Mouse (Mus musculus) hindbrain, postnatal 0 days (tissue): Measurements from ENCODE around the gene Ercc1. TPM values are rescaled to one million over a fixed set of nuclear protein-coding genes. Genes with fewer than 3 reads are reported as not detected.

Experiments
- ATAC-seq: fragments of 200-750 bp; cut with Nextera tagmentation; 2 replicates; pipeline ENCODE4 v1.8.0; 2017; ENCODE audit warnings: mild to moderate bottlenecking, moderate TSS enrichment, moderate library complexity
- DNase-seq: peaks from one replicate; pipeline ENCODE4 v3.0.0-alpha.2; 2015; ENCODE audit warnings: low spot score
- H3K27ac ChIP-seq: fragments of 300-500 bp; sonication (generic); 2 replicates; pipeline ENCODE4 v1.5.1; 2014; ENCODE audit warnings: mild to moderate bottlenecking
- H3K27me3 ChIP-seq: fragments of 300-500 bp; sonication (generic); 2 replicates; pipeline ENCODE4 v1.6.1; 2014; ENCODE audit warnings: low read length, mixed read lengths; ENCODE audit not compliant: insufficient read depth
- H3K36me3 ChIP-seq: fragments of 300-500 bp; sonication (generic); 2 replicates; pipeline ENCODE4 v1.6.1; 2014; ENCODE audit warnings: low read length, mixed read lengths; ENCODE audit not compliant: insufficient read depth
- H3K4me1 ChIP-seq: fragments of 300-500 bp; sonication (generic); 2 replicates; pipeline ENCODE4 v1.6.1; 2014; ENCODE audit warnings: antibody characterized with exemption, low read length, mixed read lengths; ENCODE audit not compliant: insufficient read depth
- H3K4me2 ChIP-seq: fragments of 300-500 bp; sonication (generic); 2 replicates; pipeline ENCODE4 v1.6.1; 2014; ENCODE audit warnings: low read depth, mild to moderate bottlenecking, low read length, moderate library complexity, mixed read lengths
- H3K4me3 ChIP-seq: fragments of 300-500 bp; sonication (generic); 2 replicates; pipeline ENCODE4 v1.5.1; 2014; ENCODE audit warnings: low read length
- H3K9ac ChIP-seq: fragments of 300-500 bp; sonication (generic); replicated peaks from 2 replicates; pipeline ENCODE4 v1.6.1; 2014; ENCODE audit warnings: mild to moderate bottlenecking, low read length, moderate library complexity, mixed read lengths
- H3K9me3 ChIP-seq: fragments of 300-500 bp; sonication (generic); 2 replicates; pipeline ENCODE4 v1.6.1; 2016; ENCODE audit warnings: low read length, mixed read lengths
- CTCF ChIP-seq: IDR thresholded peaks from 2 replicates; pipeline ENCODE4 v1.5.1; 2016; ENCODE audit warnings: antibody characterized with exemption, control low read depth, low read depth
- WGBS: fragments of 180-500 bp; shearing (Covaris S2); extraction: QIAGEN DNeasy Blood & Tissue Kit; methylation state at CpG from one replicate; pipeline ENCODE4 v1.1.7; 2014; 5-methylcytosine and 5-hydroxymethylcytosine counted together
- polyA plus RNA-seq: library from polyadenylated mRNA; unstranded; fragments of >200 nt; fragmentation: Nextera tagmentation; extraction: Ambion mirVana; gene quantifications from 2 replicates; pipeline ENCODE4 v1.2.1, GENCODE M21; 2015
- total RNA-seq: library from RNA; depleted of rRNA; stranded (reverse); fragments of >200 nt; gene quantifications from 2 replicates; pipeline ENCODE4 v1.2.3, GENCODE M21; 2014

Gene Ercc1
- total and polyA plus RNA-seq, 2 experiments from 2014 or later: 44.1 to 74.2 TPM

- Histone ChIP-seq H3K4me3 (peak overlapping the region; percentile 45), H3K4me2 (peak overlapping the region; percentile 69), H3K27ac (peak overlapping the region; percentile 37; the same call in 1 of the 2 replicates), H3K27me3 (no peaks in the 10 kb centered on the region), H3K9ac (peak overlapping the region; percentile 43), H3K36me3 (no peaks in the 10 kb centered on the region), H3K9me3 (no peaks in the 10 kb centered on the region), H3K4me1 (no peaks in the 10 kb centered on the region; the same call in 1 of the 2 replicates)
- peak; percentile 67 for ATAC-seq
- no peak for TF ChIP-seq CTCF
- DNase-seq: no peak
- WGBS: 14% methylated on average over 9 of the region's 9 CpGs
These were observed 25.1 kb upstream of the Ercc1 start for GRCm38 (mm10) chr7:19319458-19319857.

GRCm38 (mm10) chr7:19319906-19320305 lies 24.7 kb upstream of the Ercc1 start:
- peak overlapping the region; percentile 43 for H3K9ac ChIP-seq
- peak; percentile 99 for DNase-seq

DNA sequence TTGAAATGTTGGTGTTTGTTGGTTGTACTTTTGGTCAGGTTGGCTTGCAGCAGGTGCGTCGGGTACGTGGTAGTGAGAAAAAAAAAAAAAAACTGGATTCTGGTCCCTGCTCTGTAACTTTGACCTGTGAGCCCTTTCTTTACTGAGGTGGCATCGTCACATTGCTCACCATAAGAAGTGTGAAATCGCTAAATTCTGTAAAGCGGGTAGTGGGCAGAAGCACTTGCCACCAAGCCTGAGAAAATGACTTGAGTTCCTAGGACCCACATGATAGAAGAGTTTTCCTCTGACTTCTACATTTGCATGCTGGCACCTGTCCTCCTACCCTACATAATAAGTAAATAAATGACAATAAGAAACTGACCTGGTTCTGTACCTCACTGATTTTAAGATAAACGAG lies 23.9 kb upstream of the Ercc1 start:
- ATAC-seq: no peak

More at GRCm38 (mm10) chr7:19319906-19320305, 24.7 kb upstream of the Ercc1 start:
- TF ChIP-seq CTCF: peak; percentile 38
- peak; percentile 96 for ATAC-seq
- Histone ChIP-seq H3K27ac (peak overlapping the region; percentile 48), H3K27me3 (no peaks in the 10 kb centered on the region), H3K4me3 (peak overlapping the region; percentile 45), H3K4me2 (peak overlapping the region; percentile 69), H3K36me3 (no peaks in the 10 kb centered on the region), H3K4me1 (no peaks in the 10 kb centered on the region; the same call in 1 of the 2 replicates), H3K9me3 (no peaks in the 10 kb centered on the region)
- under 1% methylated on average over 37 of the region's 41 CpGs for WGBS

DNA sequence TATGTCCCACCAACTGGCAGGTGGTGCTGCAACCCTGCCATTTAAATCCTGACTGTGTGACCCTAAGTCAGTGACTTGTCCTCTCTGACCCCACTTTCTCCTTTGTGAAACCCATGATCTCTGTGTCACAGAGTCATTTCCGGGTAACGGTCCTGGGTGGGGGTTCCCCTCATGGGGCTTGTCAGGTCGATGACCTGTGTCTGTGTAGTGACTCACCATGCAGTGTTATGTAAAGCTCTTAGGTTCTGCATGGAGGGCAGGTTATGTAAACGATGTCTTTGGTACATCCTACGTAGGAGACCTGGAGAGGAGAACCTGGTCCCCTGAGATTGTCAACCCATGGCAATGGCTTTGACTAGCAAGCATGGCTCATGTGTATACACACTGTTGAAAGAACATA lies 23.1 kb upstream of the Ercc1 start:
- H3K9me3 ChIP-seq: no peaks in the 10 kb centered on the region
- no peak overlapping the region for H3K9ac ChIP-seq
- ATAC-seq: no peak
- 65% methylated on average over 5 of the region's 5 CpGs for WGBS
- no peak overlapping the region for H3K4me3 ChIP-seq
- no peak overlapping the region for H3K4me2 ChIP-seq
- H3K27ac ChIP-seq: no peak overlapping the region
- H3K27me3 ChIP-seq: no peaks in the 10 kb centered on the region
- H3K36me3 ChIP-seq: no peaks in the 10 kb centered on the region
- H3K4me1 ChIP-seq: peaks cover 2% of the 10 kb centered on the region; the same call in 1 of the 2 replicates
- DNase-seq: no peak
- no peak for TF ChIP-seq CTCF

More for the DNA sequence above, 23.9 kb upstream of the Ercc1 start:
- H3K9ac ChIP-seq: peak overlapping the region; percentile 43; the same call in 1 of the 2 replicates
- peak overlapping the region; percentile 69 for H3K4me2 ChIP-seq
- no peaks in the 10 kb centered on the region; the same call in 1 of the 2 replicates for H3K4me1 ChIP-seq
- 43% methylated on average over 7 of the region's 7 CpGs for WGBS
- H3K27ac ChIP-seq: no peak overlapping the region
- H3K9me3 ChIP-seq: no peaks in the 10 kb centered on the region
- no peak for TF ChIP-seq CTCF
- H3K36me3 ChIP-seq: no peaks in the 10 kb centered on the region
- no peaks in the 10 kb centered on the region for H3K27me3 ChIP-seq
- DNase-seq: no peak
- H3K4me3 ChIP-seq: peak overlapping the region; percentile 45

- Histone ChIP-seq H3K36me3 (no peaks in the 10 kb centered on the region), H3K4me1 (peaks cover 10% of the 10 kb centered on the region; the same call in 1 of the 2 replicates), H3K27me3 (no peaks in the 10 kb centered on the region), H3K27ac (no peak overlapping the region), H3K9ac (no peak overlapping the region), H3K9me3 (no peaks in the 10 kb centered on the region), H3K4me2 (no peak overlapping the region), H3K4me3 (no peak overlapping the region)
- ATAC-seq: no peak
- no peak for DNase-seq
- 62% methylated on average over 9 of the region's 9 CpGs for WGBS
- TF ChIP-seq CTCF: no peak
These were observed 22.1 kb upstream of the Ercc1 start for GRCm38 (mm10) chr7:19322489-19322888.

DNA sequence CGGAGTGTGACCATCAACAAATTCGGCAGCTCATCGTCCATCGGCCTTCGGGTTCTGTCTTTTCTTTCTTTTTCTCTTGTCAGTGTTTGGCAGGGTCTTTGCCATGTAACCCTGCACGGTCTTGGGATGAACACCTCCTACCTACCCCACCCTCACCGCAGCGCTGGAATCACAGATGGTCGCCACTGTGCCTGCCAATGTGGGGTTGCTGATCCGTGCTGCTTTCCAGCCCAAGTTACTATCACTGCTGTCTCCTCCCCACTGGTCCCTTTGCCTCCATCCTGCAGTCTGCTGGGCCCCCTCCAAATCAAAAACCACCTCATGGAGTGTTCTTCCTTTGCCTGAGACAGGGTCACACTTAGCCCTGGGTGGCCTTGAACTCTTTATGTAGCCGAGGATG lies 20.4 kb upstream of the Ercc1 start:
- Histone ChIP-seq H3K4me3 (no peak overlapping the region), H3K9ac (no peak overlapping the region), H3K27me3 (no peaks in the 10 kb centered on the region), H3K36me3 (no peaks in the 10 kb centered on the region), H3K4me2 (no peak overlapping the region), H3K4me1 (peaks cover 13% of the 10 kb centered on the region; the same call in 1 of the 2 replicates), H3K9me3 (no peaks in the 10 kb centered on the region), H3K27ac (no peak overlapping the region)
- TF ChIP-seq CTCF: no peak
- ATAC-seq (no peak), DNase-seq (no peak)
- 72% methylated on average over 11 of the region's 11 CpGs for WGBS
